Mouse (Mus musculus) cerebellum, adult (tissue): ENCODE measurements at regions not wholly inside any gene's neighbourhood (a gene's known extent, or its start where the extent isn't known, plus 50 kb on each side); places are given as distances from the start of the nearest gene placed in this dataset.

Source experiments
- ATAC-seq: cut with Nextera tagmentation; 2 replicates; pipeline ENCODE4 v1.9.2; 2017; ENCODE audit warnings: mild to moderate bottlenecking, moderate library complexity, mixed read lengths; ENCODE audit not compliant: insufficient number of reproducible peaks, low FRiP score, low TSS enrichment

DNA sequence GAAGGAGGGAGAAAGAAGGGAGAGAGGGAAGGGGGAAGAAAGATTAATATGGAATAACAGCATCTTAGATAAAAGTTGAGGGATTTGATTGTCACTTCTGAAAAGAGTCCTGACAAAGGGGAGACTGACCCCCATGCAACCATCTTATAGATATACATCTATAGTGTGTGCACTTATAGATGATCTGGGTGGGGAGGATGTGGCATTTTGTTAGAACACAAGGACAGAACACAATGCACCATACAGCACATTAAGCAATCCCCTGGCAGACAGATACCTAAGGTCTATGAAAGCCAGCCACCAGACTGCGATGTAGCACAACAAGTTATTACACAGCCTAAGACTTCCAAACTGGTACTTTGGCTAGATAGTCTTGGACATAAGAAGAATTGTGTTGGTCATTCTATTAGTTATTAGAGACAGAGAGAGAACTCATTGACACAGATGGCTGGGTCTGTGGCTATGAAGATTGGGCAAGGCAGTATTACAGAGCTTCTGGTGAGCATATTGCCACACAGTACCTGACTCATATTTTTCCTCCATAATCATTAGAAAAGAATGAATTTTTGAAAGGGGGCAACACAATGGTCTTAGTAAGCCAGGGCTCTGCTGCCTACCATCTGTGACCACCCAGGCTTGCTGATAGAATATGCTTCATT, 126.3 kb upstream of the Itgb1 start:
- ATAC-seq = no peak

DNA sequence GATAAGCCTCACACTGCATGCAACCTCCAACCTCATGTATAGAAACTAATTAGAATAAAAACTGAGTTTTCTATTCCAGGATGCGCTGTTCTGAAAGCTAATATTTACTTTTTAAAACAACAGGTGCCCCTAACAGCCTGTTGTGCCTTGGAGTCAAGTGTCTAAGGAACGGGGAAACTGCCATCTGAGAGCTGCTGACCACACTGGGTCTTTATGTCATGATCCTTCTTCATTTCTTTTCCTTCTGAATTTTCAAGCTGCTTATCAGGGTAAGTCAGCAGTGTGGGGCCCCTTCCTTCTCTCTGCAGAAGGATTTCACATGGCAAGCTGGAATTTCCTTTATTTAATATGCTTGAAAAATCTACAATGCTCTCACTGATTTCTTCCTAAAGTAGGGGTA, 125.0 kb upstream of the Itgb1 start:
- ATAC-seq = no peak

DNA sequence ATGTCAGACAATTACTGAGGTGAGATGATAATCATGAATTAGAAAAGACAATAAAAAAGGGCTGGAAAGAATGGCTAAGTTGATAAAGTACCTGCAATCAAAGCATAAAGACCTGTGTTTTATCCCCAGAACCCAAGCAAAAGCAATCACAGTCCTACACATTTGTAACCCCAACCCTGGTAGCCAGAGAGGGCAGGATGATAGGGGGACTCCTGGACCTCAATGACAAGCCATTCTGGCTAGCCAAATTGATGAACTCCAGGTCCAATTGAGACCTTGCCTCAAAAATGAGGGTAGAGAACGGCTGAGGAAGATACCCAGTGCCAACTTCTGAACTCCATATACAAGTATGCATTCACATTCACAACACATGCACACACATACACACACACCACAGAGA, 124.4 kb upstream of the Itgb1 start:
- ATAC-seq = no peak

DNA sequence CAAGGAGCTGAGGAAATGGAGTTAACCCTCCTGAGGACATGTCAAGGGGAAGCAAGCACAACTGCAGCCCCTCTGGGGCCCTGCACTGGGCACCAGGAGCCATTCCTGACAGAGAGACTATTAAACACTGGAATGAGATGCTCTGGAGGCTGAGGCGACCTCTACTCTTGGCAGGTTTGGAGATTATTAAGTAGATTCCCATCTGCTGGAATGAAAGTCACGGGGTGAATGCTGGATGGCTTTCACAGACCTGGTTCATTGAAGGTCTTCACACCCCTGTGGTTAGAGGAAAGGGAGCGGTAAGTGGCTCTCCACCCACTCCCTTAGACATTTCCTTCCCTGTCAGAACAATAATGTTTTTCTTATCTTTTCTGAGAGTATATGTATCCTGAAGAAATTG, 122.8 kb upstream of the Itgb1 start:
- ATAC-seq = no peak

DNA sequence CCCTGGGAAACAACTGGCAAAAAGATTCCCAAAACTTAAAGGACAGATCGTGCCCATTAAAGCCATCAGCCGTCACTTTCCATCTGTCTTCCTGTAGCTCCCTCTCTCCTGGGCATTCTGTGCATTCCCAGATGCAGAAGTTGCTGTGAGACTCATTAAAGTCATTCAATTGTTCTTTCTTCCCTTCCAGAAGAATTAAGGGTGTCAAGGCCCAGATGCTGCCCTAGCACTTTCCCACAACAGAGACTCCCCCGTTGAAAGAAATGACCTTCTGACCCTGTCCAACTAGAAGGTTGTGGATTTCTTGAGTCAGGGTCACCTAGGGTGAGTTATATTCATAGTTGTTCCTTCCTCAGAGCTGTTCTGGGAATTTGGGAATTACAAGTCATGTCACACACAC, 121.7 kb upstream of the Itgb1 start:
- ATAC-seq = no peak

DNA sequence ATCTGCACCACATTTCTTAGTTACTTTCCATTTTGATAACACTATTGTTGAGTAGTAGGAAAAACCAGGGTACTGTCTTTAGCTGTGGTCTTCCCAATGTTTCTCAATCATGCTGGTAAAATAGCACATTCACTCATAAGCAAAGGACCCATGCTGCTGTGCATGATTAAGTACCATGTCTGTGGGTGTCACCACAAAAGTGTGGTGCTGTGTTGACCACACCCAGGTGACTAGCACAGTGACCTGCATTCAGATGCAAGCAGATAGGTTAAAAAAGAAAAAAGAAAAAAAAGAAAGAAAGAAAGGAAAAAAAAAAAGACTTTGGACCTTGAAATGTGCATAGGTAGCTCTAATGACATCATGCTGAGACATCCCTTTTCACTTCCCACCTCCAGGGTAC, 113.2 kb upstream of the Itgb1 start:
- no peak for ATAC-seq

DNA sequence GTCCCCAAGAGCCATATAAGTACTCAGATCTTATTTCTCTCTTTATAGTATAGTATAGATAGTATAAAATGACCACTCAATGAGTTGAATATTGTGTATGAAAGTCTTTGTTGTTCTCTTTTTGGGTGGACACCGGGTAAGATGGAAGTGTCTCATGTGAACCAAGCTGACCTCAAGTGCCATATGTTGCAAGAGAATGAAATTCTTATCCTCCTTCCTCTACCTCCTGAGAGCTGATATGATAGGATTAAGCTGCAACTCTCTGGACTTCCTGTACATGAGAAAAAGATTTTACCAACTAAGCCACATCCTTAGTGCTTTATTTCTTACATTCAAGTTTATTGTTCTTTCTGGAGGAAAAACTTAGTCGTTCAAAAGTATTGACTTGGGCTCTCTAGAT, 91.3 kb upstream of the Itgb1 start:
- no peak for ATAC-seq

GRCm38 (mm10) chr8:128594780-128595179, 90.7 kb upstream of the Itgb1 start:
- ATAC-seq = no peak

DNA sequence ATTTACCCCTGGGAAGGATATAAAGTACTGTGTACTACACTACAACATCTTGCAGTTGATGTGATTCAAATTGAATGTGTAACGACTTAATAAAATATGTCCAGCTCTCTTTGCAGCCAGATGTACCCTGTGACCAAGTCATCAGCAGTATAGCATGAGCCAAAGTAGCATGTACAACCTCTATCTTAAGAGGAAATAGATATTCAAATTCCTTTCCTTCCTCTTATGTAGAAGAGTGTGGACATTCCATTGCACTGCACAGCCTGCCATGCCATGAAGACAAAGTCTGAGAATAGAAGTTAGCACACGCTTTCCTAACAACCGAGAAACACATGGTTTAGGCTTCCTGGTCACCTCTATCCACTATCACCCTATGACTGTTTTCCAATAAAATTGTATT, 79.9 kb upstream of the Itgb1 start:
- ATAC-seq = no peak

GRCm38 (mm10) chr8:128608876-128609275, 76.6 kb upstream of the Itgb1 start:
- no peak for ATAC-seq

DNA sequence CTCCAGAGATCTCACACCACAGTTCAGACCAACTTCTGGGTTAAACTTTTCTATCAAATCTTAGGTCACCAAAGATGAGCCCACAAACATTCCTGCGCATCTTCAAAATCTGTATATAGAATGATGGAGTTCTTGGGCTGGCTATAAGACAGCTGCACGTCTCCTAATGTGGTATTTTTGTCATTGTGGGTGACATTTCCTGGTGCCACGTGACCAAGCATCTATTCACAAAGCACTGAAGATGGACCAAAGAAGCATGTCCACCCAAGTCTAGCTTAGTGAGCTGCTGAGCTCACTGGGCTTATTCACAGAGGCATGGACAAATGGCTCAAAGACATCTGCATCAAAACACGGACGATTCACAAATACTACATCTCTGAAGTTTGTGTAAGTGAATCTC, 72.8 kb upstream of the Itgb1 start:
- no peak for ATAC-seq

DNA sequence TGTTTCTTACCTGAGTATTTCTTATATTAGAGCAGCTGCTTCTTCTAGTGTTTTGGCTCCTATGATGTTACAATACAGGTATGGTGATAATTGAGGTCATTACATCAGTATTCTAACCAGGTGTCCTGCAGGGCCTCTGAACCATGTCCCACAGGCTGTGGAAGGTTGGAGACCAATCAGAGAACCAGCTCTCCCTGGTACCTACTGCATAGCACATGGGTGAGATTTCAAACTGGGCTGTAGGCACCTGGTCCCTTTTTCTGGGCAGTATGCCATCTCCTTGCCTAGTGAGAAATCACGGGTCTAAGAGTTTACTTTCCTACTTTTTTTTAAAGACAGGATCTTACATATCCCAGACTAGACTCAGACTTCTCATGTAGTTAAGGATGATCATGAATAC, 67.6 kb upstream of the Itgb1 start:
- peak; percentile 57; the same call in 1 of the 2 replicates for ATAC-seq

DNA sequence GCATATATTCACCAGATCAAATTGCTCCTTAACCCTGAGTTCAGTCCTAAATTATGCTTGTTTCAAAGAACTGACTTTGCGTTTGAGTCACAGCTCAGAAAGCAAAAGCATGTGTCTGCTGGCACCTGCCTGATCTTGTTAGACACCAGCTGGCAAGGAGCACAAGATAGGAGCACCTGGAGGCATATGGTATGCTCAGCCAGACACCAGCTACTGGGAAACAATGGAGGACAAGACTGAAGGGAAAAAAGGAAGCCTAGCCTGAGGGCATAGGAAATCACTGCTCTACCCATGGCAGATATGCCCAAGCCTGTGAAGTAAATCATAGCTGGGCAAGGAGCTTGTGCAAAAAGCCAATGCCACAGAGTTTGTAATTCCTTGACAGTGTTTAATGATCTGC, 66.4 kb upstream of the Itgb1 start:
- ATAC-seq = peak; percentile 81
